Mouse (Mus musculus) kidney, adult 2 months (tissue): ENCODE data around the gene Gtf2a1l. TPM values are rescaled to one million over a fixed set of nuclear protein-coding genes. Genes with fewer than 3 reads are reported as not detected.

ENCODE experiments used
- DNase-seq: peaks from one replicate; pipeline ENCODE4 v3.0.0; 2021
- H3K27ac ChIP-seq: fragments of 200-500 bp; 2 replicates; pipeline ENCODE4 v1.5.1; 2012; ENCODE audit warnings: low read depth, low read length, control low read depth, inconsistent platforms; ENCODE audit not compliant: insufficient read depth
- H3K27me3 ChIP-seq: fragments of 200-500 bp; replicated peaks from 2 replicates; pipeline ENCODE4 v1.6.1; 2012; ENCODE audit warnings: mild to moderate bottlenecking, moderate library complexity, low read length, inconsistent platforms; ENCODE audit not compliant: control insufficient read depth, insufficient read depth
- H3K36me3 ChIP-seq: fragments of 200-500 bp; 2 replicates; pipeline ENCODE4 v1.6.1; 2012; ENCODE audit warnings: mild to moderate bottlenecking, moderate library complexity, low read length, inconsistent platforms; ENCODE audit not compliant: control insufficient read depth, insufficient read depth
- H3K4me1 ChIP-seq: fragments of 200-500 bp; 2 replicates; pipeline ENCODE4 v1.6.1; 2011; ENCODE audit warnings: low read length; ENCODE audit not compliant: control insufficient read depth, insufficient read depth
- H3K4me3 ChIP-seq: fragments of 200-500 bp; 2 replicates; pipeline ENCODE4 v1.5.1; 2011; ENCODE audit warnings: mild to moderate bottlenecking, low read depth, low read length, control low read depth; ENCODE audit not compliant: insufficient read depth
- CTCF ChIP-seq: fragments of 200-500 bp; conservative IDR thresholded peaks from 2 replicates; pipeline ENCODE4 v1.5.1; 2011; ENCODE audit warnings: low read depth, mild to moderate bottlenecking, control low read depth, low read length, moderate library complexity, mixed read lengths; ENCODE audit not compliant: insufficient read depth, insufficient read length
- POLR2A ChIP-seq: fragments of 200-500 bp; IDR thresholded peaks from one replicate; pipeline ENCODE4 v1.6.1; 2011; ENCODE audit warnings: low read depth, low read length, control low read depth
- WGBS: fragments of 180-500 bp; shearing (Covaris S2); methylation state at CpG from one replicate; pipeline ENCODE4 v1.1.7; 2018; 5-methylcytosine and 5-hydroxymethylcytosine counted together
- polyA plus RNA-seq: library from polyadenylated mRNA; depleted of rRNA; stranded (reverse); fragments of >200 nt; gene quantifications from 2 replicates; pipeline ENCODE4 v1.2.3, GENCODE M21; 2012

The Gtf2a1l gene
- polyA plus RNA-seq, 1 experiment = 0.14 TPM

GRCm38 (mm10) chr17:88636076-88636475 is 32.4 kb upstream of the Gtf2a1l start:
- no peak for DNase-seq
- H3K36me3 ChIP-seq = no peaks in the 10 kb centered on the region; the same call in 1 of the 2 replicates
- peaks cover 9% of the 10 kb centered on the region for H3K4me1 ChIP-seq
- no peaks in the 10 kb centered on the region for H3K27me3 ChIP-seq
- no peak overlapping the region for H3K27ac ChIP-seq
- WGBS = 70% methylated on average over 14 of the region's 14 CpGs
- TF ChIP-seq POLR2A (no peak), CTCF (no peak)
- no peak overlapping the region for H3K4me3 ChIP-seq

- WGBS = 41% methylated on average over 12 of the region's 12 CpGs
- Histone ChIP-seq H3K27ac (0 out of 2 replicates have a peak overlapping the region, but pooled peaks have one; percentile 24), H3K36me3 (peaks cover 1% of the 10 kb centered on the region; the same call in 1 of the 2 replicates), H3K27me3 (no peaks in the 10 kb centered on the region), H3K4me1 (peaks cover 9% of the 10 kb centered on the region), H3K4me3 (no peak overlapping the region)
- DNase-seq = peak; percentile 35
- TF ChIP-seq POLR2A = no peak
- TF ChIP-seq CTCF = 0 out of 2 replicates have a peak, but pooled peaks have one; percentile 24
These were observed 31.9 kb upstream of the Gtf2a1l start for GRCm38 (mm10) chr17:88636587-88636986.

GRCm38 (mm10) chr17:88641012-88641411 is 27.4 kb upstream of the Gtf2a1l start:
- Histone ChIP-seq H3K27ac (no peak overlapping the region), H3K27me3 (no peaks in the 10 kb centered on the region), H3K4me1 (peaks cover 4% of the 10 kb centered on the region; the same call in 1 of the 2 replicates), H3K36me3 (peaks cover 1% of the 10 kb centered on the region; the same call in 1 of the 2 replicates), H3K4me3 (no peak overlapping the region)
- peak; percentile 73 for DNase-seq
- 22% methylated on average over 6 of the region's 6 CpGs for WGBS
- TF ChIP-seq POLR2A = no peak
- TF ChIP-seq CTCF = peak; percentile 54

GRCm38 (mm10) chr17:88641836-88642235 is 26.6 kb upstream of the Gtf2a1l start:
- WGBS = 90% methylated on average over 8 of the region's 8 CpGs
- DNase-seq = no peak
- TF ChIP-seq CTCF (no peak), POLR2A (no peak)
- no peak overlapping the region for H3K27ac ChIP-seq
- H3K27me3 ChIP-seq = no peaks in the 10 kb centered on the region
- peaks cover 1% of the 10 kb centered on the region; the same call in 1 of the 2 replicates for H3K36me3 ChIP-seq
- H3K4me3 ChIP-seq = no peak overlapping the region
- peaks cover 4% of the 10 kb centered on the region; the same call in 1 of the 2 replicates for H3K4me1 ChIP-seq

GRCm38 (mm10) chr17:88644876-88645275 is 23.6 kb upstream of the Gtf2a1l start:
- WGBS = 84% methylated on average over 7 of the region's 7 CpGs
- TF ChIP-seq POLR2A (no peak), CTCF (no peak)
- DNase-seq = no peak

GRCm38 (mm10) chr17:88645299-88645698 is 23.2 kb upstream of the Gtf2a1l start:
- 92% methylated on average over 11 of the region's 11 CpGs for WGBS
- Histone ChIP-seq H3K27me3 (no peaks in the 10 kb centered on the region), H3K4me3 (no peak overlapping the region), H3K36me3 (peaks cover 4% of the 10 kb centered on the region; the same call in 1 of the 2 replicates), H3K27ac (no peak overlapping the region), H3K4me1 (peaks cover 3% of the 10 kb centered on the region; the same call in 1 of the 2 replicates)
- no peak for TF ChIP-seq POLR2A
- TF ChIP-seq CTCF = no peak
- no peak for DNase-seq

More at GRCm38 (mm10) chr17:88644876-88645275, 23.6 kb upstream of the Gtf2a1l start:
- Histone ChIP-seq H3K36me3 (peaks cover 4% of the 10 kb centered on the region; the same call in 1 of the 2 replicates), H3K4me3 (no peak overlapping the region), H3K27ac (no peak overlapping the region), H3K4me1 (peaks cover 4% of the 10 kb centered on the region; the same call in 1 of the 2 replicates), H3K27me3 (no peaks in the 10 kb centered on the region)

GRCm38 (mm10) chr17:88647149-88647548 is 21.3 kb upstream of the Gtf2a1l start:
- WGBS = 100% methylated on average over 3 of the region's 3 CpGs
- peaks cover 3% of the 10 kb centered on the region; the same call in 1 of the 2 replicates for H3K36me3 ChIP-seq
- TF ChIP-seq POLR2A = no peak
- no peak for TF ChIP-seq CTCF
- H3K4me1 ChIP-seq = no peaks in the 10 kb centered on the region
- H3K27me3 ChIP-seq = no peaks in the 10 kb centered on the region
- no peak for DNase-seq
- H3K4me3 ChIP-seq = no peak overlapping the region
- no peak overlapping the region for H3K27ac ChIP-seq

- peak; percentile 84 for TF ChIP-seq CTCF
- TF ChIP-seq POLR2A = no peak
- Histone ChIP-seq H3K27me3 (no peaks in the 10 kb centered on the region), H3K4me1 (no peaks in the 10 kb centered on the region), H3K27ac (no peak overlapping the region), H3K36me3 (peaks cover 3% of the 10 kb centered on the region; the same call in 1 of the 2 replicates), H3K4me3 (no peak overlapping the region)
- DNase-seq = peak; percentile 56
- WGBS = 6% methylated on average over 9 of the region's 9 CpGs
These were observed 16.4 kb upstream of the Gtf2a1l start for GRCm38 (mm10) chr17:88652010-88652409.
